Mouse (Mus musculus) embryonic facial prominence, embryonic 12.5 days (tissue): ENCODE measurements at regions not wholly inside any gene's neighbourhood (a gene's known extent, or its start where the extent isn't known, plus 50 kb on each side); places are given as distances from the start of the nearest gene placed in this dataset.

Experiments
- ATAC-seq: fragments of 200-750 bp; cut with Nextera tagmentation; 2 replicates; pipeline ENCODE4 v1.8.0; 2017; ENCODE audit not compliant: insufficient number of reproducible peaks, insufficient read depth, low FRiP score, low TSS enrichment
- H3K27ac ChIP-seq: fragments of 300-500 bp; sonication (generic); 2 replicates; pipeline ENCODE4 v1.5.1; 2016; ENCODE audit warnings: mild to moderate bottlenecking
- H3K27me3 ChIP-seq: fragments of 300-500 bp; sonication (generic); 2 replicates; pipeline ENCODE4 v1.6.1; 2016; ENCODE audit warnings: mild to moderate bottlenecking, moderate library complexity
- H3K36me3 ChIP-seq: fragments of 300-500 bp; sonication (generic); 2 replicates; pipeline ENCODE4 v1.6.1; 2016; ENCODE audit warnings: mild to moderate bottlenecking
- H3K4me1 ChIP-seq: fragments of 300-500 bp; sonication (generic); 2 replicates; pipeline ENCODE4 v1.6.1; 2016
- H3K4me2 ChIP-seq: fragments of 300-500 bp; sonication (generic); replicated peaks from 2 replicates; pipeline ENCODE4 v1.6.1; 2016; ENCODE audit warnings: mild to moderate bottlenecking, moderate library complexity
- H3K4me3 ChIP-seq: fragments of 300-500 bp; sonication (generic); 2 replicates; pipeline ENCODE4 v1.5.1; 2016; ENCODE audit warnings: mild to moderate bottlenecking
- H3K9ac ChIP-seq: fragments of 300-500 bp; sonication (generic); 2 replicates; pipeline ENCODE4 v1.6.1; 2016; ENCODE audit warnings: mild to moderate bottlenecking, moderate library complexity
- H3K9me3 ChIP-seq: fragments of 300-500 bp; sonication (generic); 2 replicates; pipeline ENCODE4 v1.6.1; 2016; ENCODE audit warnings: mild to moderate bottlenecking, moderate library complexity
- WGBS: fragments of 180-500 bp; shearing (Covaris S2); methylation state at CpG from one replicate; pipeline ENCODE4 v1.1.7; 2016; 5-methylcytosine and 5-hydroxymethylcytosine counted together

DNA sequence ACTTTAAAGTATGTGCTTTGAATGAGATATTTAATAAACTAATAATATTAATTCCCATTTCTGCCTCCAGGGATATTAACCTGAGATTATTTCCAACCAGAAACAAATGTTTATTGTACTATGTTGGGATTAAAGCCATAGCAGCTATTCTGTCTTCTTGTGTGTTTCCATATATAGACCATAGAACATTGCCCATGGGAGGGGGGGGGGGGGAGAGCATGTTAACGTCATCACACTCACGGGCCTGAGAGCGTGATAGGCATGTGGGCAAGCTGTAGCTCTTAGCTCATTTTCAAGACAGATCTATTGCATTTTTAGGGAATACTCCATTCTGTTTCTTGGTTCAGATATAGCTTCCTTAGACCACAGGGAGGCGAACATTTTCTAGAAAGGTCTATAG, 149.8 kb upstream of the Tgfbr2 start:
- no peak overlapping the region for H3K27ac ChIP-seq
- WGBS, result 80% methylated on average over 4 of the region's 4 CpGs
- H3K27me3 ChIP-seq, result no peaks in the 10 kb centered on the region
- no peak overlapping the region for H3K4me2 ChIP-seq
- H3K9ac ChIP-seq, result no peak overlapping the region
- H3K9me3 ChIP-seq, result no peaks in the 10 kb centered on the region
- no peaks in the 10 kb centered on the region for H3K36me3 ChIP-seq
- no peak overlapping the region for H3K4me3 ChIP-seq
- ATAC-seq, result no peak
- H3K4me1 ChIP-seq, result no peaks in the 10 kb centered on the region

DNA sequence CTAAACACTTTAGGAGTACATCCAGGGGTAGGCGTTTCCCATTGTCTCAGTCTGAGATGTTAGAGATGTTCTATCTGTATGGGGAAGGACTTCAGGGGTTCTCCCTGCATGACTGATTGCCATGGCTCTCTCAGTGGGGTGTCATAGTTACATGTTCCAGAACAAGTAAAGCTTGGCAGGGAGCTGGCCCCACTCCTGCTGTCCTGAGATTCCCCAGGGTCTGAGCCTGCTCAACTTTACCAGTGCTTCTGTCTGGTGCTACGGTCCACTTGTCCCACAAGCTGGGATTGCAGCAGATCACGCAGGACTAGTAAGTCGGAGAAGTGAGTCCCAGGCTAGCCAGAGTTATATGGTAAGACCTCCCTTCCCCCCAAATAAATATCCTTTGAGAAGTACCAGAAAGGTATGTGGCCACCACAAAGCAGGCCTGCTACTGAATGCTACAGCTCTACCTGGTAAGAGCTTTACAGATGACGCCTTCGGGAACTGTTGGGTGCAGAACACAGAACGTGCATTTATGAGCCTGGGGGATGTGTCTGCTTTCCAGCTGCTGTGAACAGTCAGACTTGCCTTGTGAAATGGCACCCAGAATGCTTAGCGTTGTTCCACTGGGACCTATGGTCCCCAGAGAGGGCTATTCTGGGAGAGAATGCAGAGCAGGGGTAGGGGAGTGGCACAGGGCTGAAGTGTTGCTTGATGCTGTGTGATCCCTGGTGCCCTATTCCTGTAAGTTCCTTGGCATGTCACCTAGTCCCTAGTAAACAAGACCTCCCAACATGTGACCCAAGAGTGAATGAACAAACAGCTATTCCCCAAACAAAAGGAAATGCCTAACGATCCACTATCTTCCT, 148.9 kb upstream of the Tgfbr2 start:
- no peak for ATAC-seq
- H3K4me3 ChIP-seq, result no peak overlapping the region
- H3K27me3 ChIP-seq, result no peaks in the 10 kb centered on the region
- no peak overlapping the region for H3K4me2 ChIP-seq
- H3K4me1 ChIP-seq, result no peaks in the 10 kb centered on the region
- no peaks in the 10 kb centered on the region for H3K36me3 ChIP-seq
- H3K27ac ChIP-seq, result no peak overlapping the region
- WGBS, result 87% methylated on average over 9 of the region's 9 CpGs
- no peaks in the 10 kb centered on the region for H3K9me3 ChIP-seq
- H3K9ac ChIP-seq, result no peak overlapping the region

- ATAC-seq, result no peak
- 92% methylated on average over 6 of the region's 6 CpGs for WGBS
- no peaks in the 10 kb centered on the region for H3K27me3 ChIP-seq
Measured at GRCm38 (mm10) chr9:116321908-116322307, 146.7 kb upstream of the Tgfbr2 start.

GRCm38 (mm10) chr9:116319421-116319820, 144.3 kb upstream of the Tgfbr2 start:
- H3K4me3 ChIP-seq, result no peak overlapping the region
- H3K27ac ChIP-seq, result no peak overlapping the region
- no peak overlapping the region for H3K9ac ChIP-seq
- H3K9me3 ChIP-seq, result no peaks in the 10 kb centered on the region
- H3K27me3 ChIP-seq, result no peaks in the 10 kb centered on the region
- no peaks in the 10 kb centered on the region for H3K36me3 ChIP-seq
- H3K4me2 ChIP-seq, result no peak overlapping the region
- WGBS, result 81% methylated on average over 3 of the region's 3 CpGs
- H3K4me1 ChIP-seq, result no peaks in the 10 kb centered on the region
- no peak for ATAC-seq

More at GRCm38 (mm10) chr9:116321908-116322307, 146.7 kb upstream of the Tgfbr2 start:
- H3K4me2 ChIP-seq, result no peak overlapping the region
- no peaks in the 10 kb centered on the region for H3K36me3 ChIP-seq
- no peaks in the 10 kb centered on the region for H3K4me1 ChIP-seq
- H3K9me3 ChIP-seq, result no peaks in the 10 kb centered on the region
- no peak overlapping the region for H3K9ac ChIP-seq
- H3K27ac ChIP-seq, result no peak overlapping the region
- no peak overlapping the region for H3K4me3 ChIP-seq

- Histone ChIP-seq H3K9ac (no peak overlapping the region), H3K36me3 (no peaks in the 10 kb centered on the region), H3K4me1 (no peaks in the 10 kb centered on the region), H3K4me3 (no peak overlapping the region), H3K27ac (no peak overlapping the region), H3K4me2 (no peak overlapping the region), H3K27me3 (no peaks in the 10 kb centered on the region), H3K9me3 (no peaks in the 10 kb centered on the region)
- ATAC-seq, result no peak
- WGBS, result 68% methylated on average over 4 of the region's 4 CpGs
Measured at GRCm38 (mm10) chr9:116316582-116317095, 141.5 kb upstream of the Tgfbr2 start.

DNA sequence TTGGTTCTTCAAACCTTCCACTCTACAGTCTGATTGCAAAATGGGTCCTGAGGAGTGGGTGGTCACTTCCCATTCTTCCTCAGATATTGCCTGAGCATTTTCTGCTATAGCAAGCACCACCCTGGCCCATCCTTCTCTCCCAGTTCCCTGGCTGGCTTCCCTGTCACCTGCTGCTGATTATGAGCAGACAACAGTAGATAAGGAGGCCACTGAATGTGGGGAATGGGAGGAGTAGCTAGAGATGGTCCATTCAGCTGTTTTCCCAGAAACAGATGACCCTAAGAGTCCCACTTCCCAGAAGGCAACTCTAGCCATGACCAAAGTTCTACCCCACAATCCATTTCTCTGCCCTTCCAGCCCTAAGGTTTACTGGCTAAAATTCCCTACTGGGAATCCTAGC, 139.6 kb upstream of the Tgfbr2 start:
- no peak for ATAC-seq
- H3K27ac ChIP-seq, result no peak overlapping the region
- H3K4me1 ChIP-seq, result no peaks in the 10 kb centered on the region
- no peaks in the 10 kb centered on the region for H3K27me3 ChIP-seq
- H3K36me3 ChIP-seq, result no peaks in the 10 kb centered on the region
- no peak overlapping the region for H3K9ac ChIP-seq
- no peak overlapping the region for H3K4me2 ChIP-seq
- H3K9me3 ChIP-seq, result no peaks in the 10 kb centered on the region
- H3K4me3 ChIP-seq, result no peak overlapping the region

DNA sequence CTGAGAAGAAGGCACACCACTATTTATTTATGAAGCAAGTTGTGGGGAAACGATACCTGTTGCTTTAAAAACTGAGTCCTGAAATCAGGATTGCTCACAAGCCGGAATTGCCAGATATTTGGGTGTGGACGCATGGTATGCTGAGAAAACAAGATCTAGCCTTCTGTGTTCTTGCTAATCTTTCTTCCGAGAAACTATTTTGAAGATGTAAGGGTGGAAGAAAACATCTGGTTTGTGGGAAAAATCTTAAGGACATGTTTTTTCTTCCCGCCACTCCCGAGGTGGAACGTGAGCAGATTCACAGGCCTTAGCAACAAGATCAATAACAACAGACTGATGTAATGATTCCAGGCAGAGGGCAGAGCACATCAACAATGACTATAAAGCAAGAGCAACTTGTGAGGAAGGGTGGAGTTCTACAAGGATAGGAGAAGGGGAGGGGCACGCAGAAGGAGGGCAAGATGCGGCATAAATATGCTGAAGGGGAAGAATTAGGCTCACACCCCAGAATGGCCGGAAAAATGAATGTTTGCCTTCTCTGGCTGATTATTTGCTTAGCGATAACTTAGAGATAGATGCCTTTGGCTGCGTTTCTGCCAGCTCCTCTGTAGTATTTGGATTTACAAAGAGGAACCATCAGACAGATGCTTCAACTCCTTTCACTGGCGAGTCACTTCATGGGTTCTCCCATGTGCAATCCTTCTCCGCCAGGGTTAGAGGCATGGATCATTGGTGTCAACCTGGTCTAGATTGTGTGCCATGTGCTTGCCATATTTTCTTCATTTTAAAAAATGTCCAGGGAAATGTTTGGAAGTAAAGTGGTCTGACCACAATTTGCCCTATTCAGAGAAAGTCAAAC, 139.0 kb upstream of the Tgfbr2 start:
- Histone ChIP-seq H3K9ac (no peak overlapping the region), H3K4me3 (no peak overlapping the region), H3K9me3 (no peaks in the 10 kb centered on the region), H3K36me3 (no peaks in the 10 kb centered on the region), H3K4me2 (no peak overlapping the region), H3K27me3 (no peaks in the 10 kb centered on the region), H3K4me1 (no peaks in the 10 kb centered on the region), H3K27ac (no peak overlapping the region)
- no peak for ATAC-seq
- WGBS, result 82% methylated on average over 14 of the region's 14 CpGs

DNA sequence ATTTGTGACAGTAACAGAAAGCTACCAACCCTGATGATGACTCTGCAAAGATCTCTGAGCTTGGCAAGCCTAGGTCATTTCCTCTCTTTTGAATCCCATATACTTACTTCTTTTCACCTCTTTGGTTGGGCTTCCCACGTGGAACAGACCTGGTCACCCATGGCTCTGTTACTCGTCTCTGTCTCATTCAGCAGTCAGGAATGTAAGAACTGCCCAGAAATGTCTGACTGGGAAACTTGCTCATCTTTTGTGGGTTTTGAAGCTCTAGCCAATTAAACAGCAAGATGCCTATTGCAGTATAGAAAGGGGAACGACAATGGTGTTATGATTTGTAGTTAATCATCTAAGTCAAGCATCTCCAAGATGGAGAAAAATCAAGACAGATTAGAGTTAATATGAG, 136.2 kb upstream of the Tgfbr2 start:
- no peak overlapping the region for H3K9ac ChIP-seq
- H3K36me3 ChIP-seq, result no peaks in the 10 kb centered on the region
- WGBS, result 80% methylated on average over 3 of the region's 3 CpGs
- no peaks in the 10 kb centered on the region for H3K4me1 ChIP-seq
- H3K27me3 ChIP-seq, result no peaks in the 10 kb centered on the region
- H3K4me2 ChIP-seq, result no peak overlapping the region
- no peak overlapping the region for H3K27ac ChIP-seq
- ATAC-seq, result no peak
- H3K9me3 ChIP-seq, result no peaks in the 10 kb centered on the region
- H3K4me3 ChIP-seq, result no peak overlapping the region

DNA sequence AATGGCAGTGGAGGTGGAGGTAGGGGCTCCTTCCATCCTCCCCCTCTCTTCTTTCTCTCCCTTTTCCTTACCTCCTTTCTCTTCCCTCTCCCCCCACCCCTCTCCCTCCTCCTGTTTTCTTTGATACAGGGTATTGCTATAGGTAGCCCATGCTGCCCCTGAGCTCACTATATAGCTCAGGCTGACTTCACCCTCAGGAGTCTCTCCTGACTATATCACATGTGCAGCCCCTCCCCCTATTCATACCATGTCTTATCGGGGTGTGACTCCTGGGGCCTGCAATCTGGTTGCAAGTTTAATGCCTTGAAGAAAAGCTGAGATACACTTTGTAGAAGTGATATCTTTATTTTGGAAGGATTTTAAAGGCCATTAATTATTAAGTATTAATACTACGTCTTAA, 126.4 kb upstream of the Tgfbr2 start:
- no peak for ATAC-seq
- Histone ChIP-seq H3K36me3 (no peaks in the 10 kb centered on the region), H3K9me3 (no peaks in the 10 kb centered on the region), H3K27ac (no peak overlapping the region), H3K4me1 (0 out of 2 replicates have a peak, but pooled peaks cover 2% of the 10 kb centered on the region), H3K4me2 (no peak overlapping the region), H3K9ac (no peak overlapping the region), H3K4me3 (no peak overlapping the region), H3K27me3 (no peaks in the 10 kb centered on the region)
- 81% methylated on average over 2 of the region's 2 CpGs for WGBS

DNA sequence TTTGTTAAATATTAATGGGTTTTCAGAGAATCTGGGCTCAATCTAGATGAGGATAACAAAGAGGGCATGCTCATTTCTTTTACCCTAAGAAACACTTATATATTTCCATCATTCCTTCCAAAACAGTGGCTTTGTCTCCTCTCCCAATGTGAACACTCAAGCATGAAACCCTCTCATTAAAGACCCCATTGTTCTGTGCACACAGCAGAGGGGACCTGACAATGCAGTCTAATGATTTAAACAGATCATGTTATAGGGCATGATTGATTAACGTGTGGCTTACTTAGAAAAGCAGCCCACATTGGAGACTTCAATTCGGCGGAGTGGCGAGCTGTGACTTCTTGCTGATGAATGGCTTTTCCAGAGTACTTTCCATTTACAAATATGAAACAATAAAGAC, 123.6 kb upstream of the Tgfbr2 start:
- no peaks in the 10 kb centered on the region for H3K9me3 ChIP-seq
- ATAC-seq, result no peak
- 68% methylated on average over 4 of the region's 4 CpGs for WGBS

DNA sequence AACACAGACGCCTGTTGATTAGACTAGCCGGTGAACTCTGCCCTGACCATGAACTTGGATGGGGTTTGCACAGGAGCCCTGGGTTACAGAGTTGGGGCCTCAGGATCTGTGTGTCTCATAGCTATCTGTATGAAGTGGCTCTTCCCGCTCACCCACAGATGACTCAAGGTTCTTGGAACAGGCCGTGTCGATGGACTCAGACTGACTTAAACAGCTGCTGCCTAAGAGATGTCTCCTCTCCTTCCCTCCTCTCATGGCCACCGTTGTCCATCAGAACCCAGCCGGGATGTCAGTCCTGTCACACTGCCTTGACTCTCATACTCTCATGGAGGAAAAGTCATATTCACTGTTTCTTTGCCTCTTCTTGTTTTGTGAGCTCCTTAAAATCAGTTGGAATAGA, 121.2 kb upstream of the Tgfbr2 start:
- Histone ChIP-seq H3K9me3 (no peaks in the 10 kb centered on the region), H3K4me3 (no peak overlapping the region), H3K36me3 (no peaks in the 10 kb centered on the region), H3K27ac (no peak overlapping the region), H3K27me3 (no peaks in the 10 kb centered on the region), H3K4me2 (no peak overlapping the region), H3K4me1 (no peaks in the 10 kb centered on the region), H3K9ac (no peak overlapping the region)
- no peak for ATAC-seq
- WGBS, result 91% methylated on average over 7 of the region's 7 CpGs

More for the DNA sequence above, 123.6 kb upstream of the Tgfbr2 start:
- Histone ChIP-seq H3K4me1 (0 out of 2 replicates have a peak, but pooled peaks cover 2% of the 10 kb centered on the region), H3K27ac (no peak overlapping the region), H3K4me2 (no peak overlapping the region), H3K9ac (no peak overlapping the region), H3K4me3 (no peak overlapping the region), H3K27me3 (no peaks in the 10 kb centered on the region), H3K36me3 (no peaks in the 10 kb centered on the region)

DNA sequence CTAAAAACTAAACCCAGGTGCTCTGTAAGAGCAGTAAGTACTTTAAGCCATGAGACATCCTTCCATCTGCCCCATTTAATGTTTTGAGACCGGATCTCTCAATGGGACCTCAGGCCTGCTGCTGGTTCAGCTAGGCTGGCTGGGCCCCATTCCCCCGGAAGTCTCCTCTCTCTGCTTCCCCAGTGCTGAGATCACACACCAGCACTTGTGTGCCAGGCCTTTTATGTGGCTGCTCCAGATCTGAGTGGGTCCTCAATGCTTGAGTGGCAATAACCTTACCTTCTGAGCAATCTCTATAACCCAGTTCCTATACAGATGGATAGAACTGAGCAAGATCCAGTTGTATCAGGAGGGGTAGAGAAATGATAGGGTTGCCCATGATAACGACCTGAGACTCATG, 118.9 kb upstream of the Tgfbr2 start:
- no peaks in the 10 kb centered on the region for H3K27me3 ChIP-seq
- H3K27ac ChIP-seq, result no peak overlapping the region
- no peak overlapping the region for H3K4me3 ChIP-seq
- ATAC-seq, result no peak
- no peak overlapping the region for H3K4me2 ChIP-seq
- H3K4me1 ChIP-seq, result no peaks in the 10 kb centered on the region
- no peaks in the 10 kb centered on the region for H3K36me3 ChIP-seq
- H3K9ac ChIP-seq, result no peak overlapping the region
- WGBS, result 73% methylated on average over 3 of the region's 3 CpGs
- H3K9me3 ChIP-seq, result no peaks in the 10 kb centered on the region
